Mouse (Mus musculus) small intestine, adult 2 months (tissue): ENCODE data around the gene Sgsm2. TPM values are rescaled to one million over a fixed set of nuclear protein-coding genes. Genes with fewer than 3 reads are reported as not detected.
A peak's percentile ranks its signal among the peaks of the same experiment; 100 is the strongest.

Source experiments
- H3K27ac ChIP-seq: fragments of 200-500 bp; 2 replicates; pipeline ENCODE4 v1.5.1; 2012; ENCODE audit warnings: low read depth, low read length, control low read depth, inconsistent platforms; ENCODE audit not compliant: insufficient read depth
- H3K27me3 ChIP-seq: fragments of 200-500 bp; 2 replicates; pipeline ENCODE4 v1.6.1; 2012; ENCODE audit warnings: mild to moderate bottlenecking, moderate library complexity, low read length, inconsistent platforms; ENCODE audit not compliant: control insufficient read depth, insufficient read depth
- H3K36me3 ChIP-seq: fragments of 200-500 bp; 2 replicates; pipeline ENCODE4 v1.6.1; 2012; ENCODE audit warnings: mild to moderate bottlenecking, low read length, control low read depth, inconsistent platforms; ENCODE audit not compliant: control insufficient read depth, insufficient read depth
- H3K4me1 ChIP-seq: fragments of 200-500 bp; 2 replicates; pipeline ENCODE4 v1.6.1; 2012; ENCODE audit warnings: low read length, inconsistent platforms, mixed read lengths; ENCODE audit not compliant: control insufficient read depth, insufficient read depth, insufficient read length
- H3K4me3 ChIP-seq: fragments of 200-500 bp; 2 replicates; pipeline ENCODE4 v1.5.1; 2012; ENCODE audit warnings: low read depth, mild to moderate bottlenecking, control low read depth, inconsistent platforms, low read length, moderate library complexity
- CTCF ChIP-seq: fragments of 200-500 bp; IDR thresholded peaks from 2 replicates; pipeline ENCODE4 v1.5.1; 2012; ENCODE audit warnings: low read depth, mild to moderate bottlenecking, control low read depth, inconsistent platforms, low read length, moderate library complexity, mixed read lengths; ENCODE audit not compliant: insufficient replicate concordance, insufficient read length; ENCODE audit errors: extremely low read depth
- POLR2A ChIP-seq: fragments of 200-500 bp; IDR thresholded peaks from 2 replicates; pipeline ENCODE4 v1.6.1; 2012; ENCODE audit warnings: low read depth, mild to moderate bottlenecking, control low read depth, inconsistent platforms, low read length, moderate library complexity
- WGBS: fragments of 180-500 bp; shearing (Covaris S2); methylation state at CpG from one replicate; pipeline ENCODE4 v1.1.7; 2018; 5-methylcytosine and 5-hydroxymethylcytosine counted together
- polyA plus RNA-seq: library from polyadenylated mRNA; depleted of rRNA; stranded (reverse); fragments of >200 nt; gene quantifications from 2 replicates; pipeline ENCODE4 v1.2.3, GENCODE M21; 2012

Sgsm2 gene
- polyA plus RNA-seq, 1 experiment = 9.7 TPM

DNA sequence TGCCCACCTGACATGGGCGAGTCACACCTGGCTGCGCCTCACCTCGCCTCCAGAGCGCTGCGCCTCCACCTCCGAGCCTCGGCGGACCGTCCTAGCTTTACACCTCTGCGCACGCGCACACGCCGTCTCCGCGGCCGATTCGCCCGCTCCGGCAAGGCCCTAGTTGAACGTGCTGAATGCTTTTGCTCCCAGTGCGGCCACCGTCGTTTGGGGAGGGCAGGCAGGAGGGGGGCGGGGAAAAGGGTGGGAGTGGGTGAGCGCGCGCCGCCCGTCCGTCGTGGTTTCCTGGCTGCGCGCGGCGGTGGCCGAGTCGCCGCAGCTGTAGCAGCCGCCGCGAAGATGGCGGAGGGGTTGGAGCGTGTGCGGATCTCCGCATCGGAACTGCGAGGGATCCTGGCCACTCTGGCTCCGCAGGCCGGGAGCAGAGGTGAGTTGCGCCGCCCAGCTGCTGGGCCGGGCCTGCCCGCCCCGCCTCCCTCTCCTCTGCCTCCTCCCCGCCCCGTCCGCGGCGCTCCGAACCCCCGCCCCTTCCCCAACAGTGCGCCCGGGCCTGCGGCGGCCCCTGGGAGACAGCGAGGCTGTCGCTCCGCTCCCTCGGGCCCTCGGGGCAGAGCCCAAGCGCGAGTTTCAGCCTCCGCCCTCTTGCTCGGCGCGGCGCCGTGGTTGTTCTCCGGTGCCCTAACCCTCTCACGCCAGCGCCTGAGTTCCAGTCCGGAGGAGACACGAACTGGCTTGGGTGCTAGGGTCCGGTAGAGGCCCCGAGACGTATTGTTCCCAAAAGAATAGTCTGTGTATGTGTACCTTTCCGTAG is 28.9 kb upstream of the Sgsm2 start, which contains the start of the genes Smg6 and Srr:
TSS of gene Smg6 (plus strand) at position 247 of the 811 bp plus-strand sequence.
TSS of gene Srr (minus strand) at position 372 of the 811 bp plus-strand sequence.
- TF ChIP-seq CTCF (no peak), POLR2A (peak; percentile 86)
- Histone ChIP-seq H3K27me3 (no peaks in the 10 kb centered on the region), H3K4me1 (0 out of 2 replicates have a peak, but pooled peaks cover 1% of the 10 kb centered on the region), H3K27ac (peak within 1 kb of the TSS; percentile 97), H3K4me3 (peak within 1 kb of the TSS; percentile 70), H3K36me3 (no peaks in the 10 kb centered on the region; the same call in 1 of the 2 replicates)
- under 1% methylated on average over 88 of the region's 88 CpGs for WGBS

DNA sequence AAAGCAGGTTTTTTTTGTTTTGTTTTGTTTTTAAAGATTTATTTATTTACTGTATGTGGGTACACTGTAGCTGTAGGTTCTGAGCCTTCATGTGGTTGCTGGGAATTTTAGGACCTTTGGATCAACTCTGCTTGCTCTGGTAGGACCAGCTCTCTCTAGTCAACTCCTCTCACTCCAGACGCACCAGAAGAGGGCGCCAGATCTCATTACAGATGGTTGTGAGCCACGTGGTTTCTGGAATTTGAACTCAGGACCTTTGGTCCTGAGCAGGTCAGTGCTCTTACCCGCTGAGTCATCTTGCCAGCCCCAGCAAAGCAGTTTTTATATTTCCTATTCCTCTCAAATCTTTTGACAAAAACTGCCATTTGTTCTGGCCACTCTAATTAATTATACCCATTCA is 27.3 kb upstream of the Sgsm2 start:
- no peaks in the 10 kb centered on the region for H3K27me3 ChIP-seq
- peak overlapping the region; percentile 79 for H3K27ac ChIP-seq
- WGBS = 24% methylated on average over 4 of the region's 4 CpGs
- no peak overlapping the region for H3K4me3 ChIP-seq
- H3K4me1 ChIP-seq = 0 out of 2 replicates have a peak, but pooled peaks cover 1% of the 10 kb centered on the region
- TF ChIP-seq CTCF (peak; percentile 70; the same call in 1 of the 2 replicates), POLR2A (no peak)
- peaks cover 8% of the 10 kb centered on the region for H3K36me3 ChIP-seq

DNA sequence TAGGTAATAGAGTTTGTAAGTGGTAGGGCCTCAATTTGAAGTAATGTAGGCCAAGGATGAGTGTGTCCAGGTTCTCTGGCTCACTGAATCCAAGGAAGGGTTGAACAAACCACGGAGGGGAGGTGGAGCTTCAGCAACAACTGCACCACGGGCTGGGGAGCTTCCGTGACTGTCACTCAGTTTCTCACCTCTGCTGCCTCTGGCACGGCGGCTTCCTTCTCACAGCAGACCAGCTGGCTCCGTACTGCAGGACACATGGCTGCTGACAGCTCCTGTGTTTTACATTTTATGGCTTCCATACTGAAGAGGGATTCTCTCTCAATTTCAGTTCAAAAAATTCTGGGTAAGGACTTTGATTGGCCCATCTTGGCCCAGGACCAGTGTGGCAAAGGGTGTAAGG is 22.4 kb upstream of the Sgsm2 start:
- Histone ChIP-seq H3K4me3 (no peak overlapping the region), H3K4me1 (0 out of 2 replicates have a peak, but pooled peaks cover 1% of the 10 kb centered on the region), H3K27ac (no peak overlapping the region), H3K27me3 (no peaks in the 10 kb centered on the region), H3K36me3 (peaks cover 20% of the 10 kb centered on the region)
- no peak for TF ChIP-seq POLR2A
- TF ChIP-seq CTCF = no peak
- 76% methylated on average over 6 of the region's 6 CpGs for WGBS

DNA sequence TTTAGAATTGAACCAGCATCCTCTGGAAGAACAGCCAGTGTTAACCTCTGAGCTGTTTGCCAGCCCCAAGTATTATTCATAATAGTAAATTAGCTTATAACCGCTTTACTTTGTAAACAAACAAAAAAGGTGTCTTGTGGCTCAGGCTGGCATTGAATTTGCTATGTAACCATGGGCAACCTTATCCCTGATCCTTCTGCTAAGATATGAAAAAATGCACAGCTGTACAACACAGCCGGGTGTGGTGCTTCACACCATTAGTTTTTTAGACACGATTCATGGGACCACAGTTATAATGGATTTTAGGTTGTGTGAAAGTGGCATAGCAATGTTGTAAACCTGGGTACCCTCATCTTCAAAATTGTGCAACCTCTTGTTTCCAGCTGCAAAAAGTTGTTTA is 15.6 kb upstream of the Sgsm2 start:
- Histone ChIP-seq H3K36me3 (peaks cover 28% of the 10 kb centered on the region), H3K4me1 (no peaks in the 10 kb centered on the region), H3K4me3 (no peak overlapping the region), H3K27ac (no peak overlapping the region), H3K27me3 (no peaks in the 10 kb centered on the region)
- WGBS = 55% methylated on average over 3 of the region's 3 CpGs
- TF ChIP-seq CTCF (no peak), POLR2A (no peak)

DNA sequence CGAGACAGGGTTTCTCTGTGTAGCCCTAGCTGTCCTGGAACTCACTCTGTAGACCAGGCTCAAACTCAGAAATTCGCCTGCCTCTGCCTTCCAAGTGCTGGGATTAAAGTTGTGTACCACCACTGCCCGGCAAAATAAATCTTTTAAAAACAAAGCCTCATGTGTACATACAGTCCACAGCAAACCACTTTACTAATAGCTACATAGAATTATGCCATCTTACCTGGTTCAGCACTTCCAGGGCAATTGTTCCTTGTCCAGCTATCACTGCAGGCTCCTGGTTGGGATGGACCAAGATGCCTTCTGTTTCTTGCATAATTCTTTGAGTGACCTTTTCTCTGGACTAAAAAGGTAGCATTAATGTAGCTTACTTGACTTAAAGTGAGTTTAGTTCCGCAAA is 13.1 kb upstream of the Sgsm2 start:
- TF ChIP-seq POLR2A (no peak), CTCF (no peak)
- Histone ChIP-seq H3K27me3 (no peaks in the 10 kb centered on the region), H3K27ac (no peak overlapping the region), H3K36me3 (peaks cover 50% of the 10 kb centered on the region), H3K4me3 (no peak overlapping the region), H3K4me1 (no peaks in the 10 kb centered on the region)
- WGBS = 90% methylated on average over 4 of the region's 4 CpGs

DNA sequence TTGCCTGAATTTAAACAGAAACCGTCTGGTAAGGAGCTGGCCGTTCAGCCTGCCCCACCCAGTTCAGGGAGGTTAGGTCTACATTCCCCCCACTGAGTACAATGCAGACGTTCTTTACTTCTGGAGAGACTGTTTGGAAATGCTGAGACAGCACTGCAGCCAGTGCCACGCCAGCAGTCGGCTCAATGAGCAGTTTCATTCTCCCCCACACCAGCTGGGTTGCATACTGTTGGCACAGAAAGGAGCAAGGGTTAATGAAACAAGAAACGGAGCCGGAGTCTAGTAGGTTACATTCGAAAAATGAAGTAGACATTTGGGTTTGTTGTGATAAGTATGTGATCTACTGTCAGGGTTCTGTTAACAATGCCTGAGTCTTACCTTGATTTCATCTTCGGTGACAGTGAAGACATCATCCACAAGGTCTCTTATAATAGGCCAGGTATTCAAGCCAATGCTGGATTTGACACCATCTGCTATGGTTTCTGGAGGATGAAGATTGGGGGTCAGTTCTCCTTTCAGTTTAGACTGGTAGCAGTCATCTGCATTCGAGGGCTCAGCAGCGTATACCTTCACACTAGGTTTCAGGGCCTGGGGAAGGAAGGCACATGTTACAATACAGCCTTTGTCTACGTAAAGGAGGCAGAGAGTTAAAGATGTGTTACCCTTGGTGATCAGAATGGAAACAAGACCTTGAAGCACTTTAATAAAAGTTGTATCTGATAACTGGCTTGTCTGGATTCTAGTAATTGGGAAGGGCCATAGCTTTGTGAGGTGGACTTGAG is 11.9 kb upstream of the Sgsm2 start:
- H3K4me3 ChIP-seq = no peak overlapping the region
- H3K36me3 ChIP-seq = peaks cover 58% of the 10 kb centered on the region
- 70% methylated on average over 12 of the region's 12 CpGs for WGBS
- H3K27me3 ChIP-seq = no peaks in the 10 kb centered on the region
- no peak overlapping the region for H3K27ac ChIP-seq
- TF ChIP-seq POLR2A (no peak), CTCF (no peak)
- H3K4me1 ChIP-seq = no peaks in the 10 kb centered on the region

DNA sequence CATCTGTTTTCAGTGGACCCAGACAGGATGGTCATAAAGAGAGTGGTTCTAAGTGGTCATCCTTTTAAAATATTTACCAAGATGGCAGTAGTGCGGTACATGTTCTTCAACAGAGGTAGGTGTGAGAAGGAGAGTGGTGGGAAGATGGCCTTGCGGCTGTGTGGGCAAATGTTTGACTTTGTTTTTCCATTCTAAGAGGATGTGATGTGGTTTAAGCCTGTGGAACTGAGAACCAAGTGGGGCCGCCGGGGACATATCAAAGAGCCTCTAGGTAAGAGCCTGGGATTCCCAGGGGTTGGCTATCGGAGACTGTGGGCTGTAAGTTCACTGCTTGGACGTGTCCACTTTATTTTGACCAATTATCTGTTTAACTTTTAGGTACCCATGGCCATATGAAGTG is 11.0 kb upstream of the Sgsm2 start:
- no peaks in the 10 kb centered on the region for H3K27me3 ChIP-seq
- 91% methylated on average over 6 of the region's 6 CpGs for WGBS
- peaks cover 2% of the 10 kb centered on the region; the same call in 1 of the 2 replicates for H3K4me1 ChIP-seq
- H3K4me3 ChIP-seq = no peak overlapping the region
- no peak overlapping the region for H3K27ac ChIP-seq
- TF ChIP-seq POLR2A (no peak), CTCF (no peak)
- H3K36me3 ChIP-seq = peaks cover 65% of the 10 kb centered on the region
